Mouse (Mus musculus) spleen, adult 12 weeks (tissue): ENCODE data around the gene Scrn1.

ENCODE experiments used
- DNase-seq: peaks from one replicate; pipeline ENCODE4 v3.0.0; 2022; ENCODE audit warnings: low spot score

Scrn1 gene

DNA sequence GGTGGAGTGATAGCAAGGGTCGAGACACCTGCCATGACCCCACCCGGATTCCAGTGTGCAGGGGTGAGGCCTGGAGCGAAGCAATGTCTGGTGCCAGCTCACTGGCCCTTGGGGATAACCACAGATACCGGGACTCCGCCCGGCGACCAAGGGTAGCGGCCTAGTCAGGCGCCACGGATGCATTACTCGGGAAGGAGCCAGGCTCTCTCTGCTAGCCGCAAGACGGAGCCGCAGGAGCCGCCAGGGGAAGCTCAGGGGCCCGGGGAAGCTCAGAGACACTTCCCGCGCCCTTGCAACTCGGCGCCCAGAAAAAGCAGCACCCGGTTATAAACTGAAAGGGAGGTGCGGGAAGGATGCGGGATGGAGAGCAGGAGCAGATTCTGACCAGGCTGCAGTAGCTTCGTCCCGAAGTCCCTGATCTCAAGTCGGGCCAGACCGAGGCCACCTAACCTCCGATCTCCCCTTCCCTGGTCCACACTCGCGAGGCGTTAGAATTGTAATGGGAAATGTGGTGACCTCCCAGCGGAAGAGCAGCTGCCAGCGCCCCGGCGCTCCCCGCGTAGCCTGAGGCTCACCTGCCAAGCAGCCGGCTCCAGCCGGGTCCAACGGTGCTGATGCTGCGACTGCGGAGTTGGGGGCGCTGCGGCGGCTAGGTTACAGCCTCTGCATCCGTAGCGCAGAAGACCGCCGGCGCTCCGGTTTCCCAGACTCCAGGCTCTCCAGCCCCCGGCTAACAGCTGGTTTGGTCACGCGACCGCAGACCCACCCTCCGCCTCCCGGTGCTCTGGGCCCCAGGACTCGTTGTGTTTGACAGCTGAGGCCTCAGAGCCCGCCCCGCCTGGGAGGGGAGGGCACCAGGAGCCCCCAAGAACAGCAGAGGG lies at the start of gene Scrn1:
TSS of gene Scrn1 (minus strand) at position 825 of the 881 bp plus-strand sequence.
- DNase-seq = no peak

DNA sequence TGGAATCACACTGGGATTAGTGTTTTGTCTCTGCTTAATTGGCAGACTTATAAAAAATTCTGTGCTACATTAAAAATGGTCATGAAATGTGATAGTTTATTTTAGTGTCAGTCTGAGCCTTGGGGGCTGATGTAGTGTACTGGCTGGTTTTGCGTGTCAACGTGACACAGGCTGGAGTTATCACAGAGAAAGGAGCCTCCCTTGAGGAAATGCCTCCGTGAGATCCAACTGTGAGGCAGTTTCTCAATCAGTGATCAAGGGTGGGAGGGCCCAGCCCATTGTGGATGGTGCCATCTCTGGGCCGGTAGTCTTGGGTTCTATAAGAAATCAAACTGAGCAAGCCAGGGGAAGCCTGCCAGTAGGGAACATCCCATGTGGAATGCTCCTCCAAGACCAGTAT lies 40.0 kb upstream of the Scrn1 start:
- no peak for DNase-seq

DNA sequence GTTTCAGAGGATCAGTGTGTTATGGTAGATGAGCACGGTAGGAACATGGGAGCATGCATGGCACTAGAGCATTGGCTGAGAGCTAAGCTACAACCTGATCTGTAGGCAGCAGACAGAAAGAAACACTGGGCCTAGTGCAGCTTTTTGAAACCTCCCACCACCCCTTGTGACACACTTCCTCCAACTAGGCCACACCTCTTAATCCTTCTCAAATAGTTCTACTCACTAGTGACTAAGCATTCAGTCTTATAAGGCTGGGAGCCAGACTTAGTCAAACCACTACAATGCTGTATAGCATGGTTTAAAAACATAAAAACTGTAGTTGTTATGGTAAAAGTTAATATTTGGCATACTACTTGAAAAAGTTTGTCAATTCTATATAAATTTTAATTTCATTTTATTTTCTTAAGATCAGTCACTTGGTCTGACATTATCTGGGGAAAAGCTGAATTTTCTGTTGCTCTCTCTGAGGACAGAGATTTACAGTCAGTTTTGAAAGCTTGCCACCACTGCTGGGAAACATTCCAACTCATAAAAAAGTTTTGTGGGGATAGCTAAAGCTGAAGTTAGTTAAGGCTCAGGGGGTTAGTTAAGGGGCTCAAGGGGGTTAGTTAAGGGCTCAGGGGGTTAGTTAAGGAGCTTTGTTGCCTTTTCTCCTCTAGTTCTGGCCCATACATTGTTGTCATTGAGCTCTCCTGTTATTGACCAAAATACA lies 37.9 kb upstream of the Scrn1 start:
- no peak for DNase-seq

DNA sequence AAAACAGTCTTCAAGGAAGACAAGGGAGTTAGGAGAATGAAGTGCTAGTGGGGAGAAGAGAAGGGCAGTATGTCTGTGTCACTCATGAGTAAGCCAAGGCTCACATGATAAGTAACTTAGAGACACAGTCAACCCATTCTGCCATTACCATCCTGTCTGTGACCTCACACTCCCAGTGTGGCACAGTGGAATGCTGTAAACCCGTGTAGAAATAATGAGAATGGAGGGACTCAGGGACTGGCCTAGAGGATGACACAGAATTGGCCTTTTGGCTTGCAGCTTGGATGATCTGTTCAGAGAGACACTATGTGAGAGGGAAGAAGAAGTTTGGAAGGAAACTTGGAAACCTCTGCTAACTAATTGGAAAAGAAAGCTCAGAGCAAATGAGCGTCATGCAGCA lies 36.6 kb upstream of the Scrn1 start:
- no peak for DNase-seq

DNA sequence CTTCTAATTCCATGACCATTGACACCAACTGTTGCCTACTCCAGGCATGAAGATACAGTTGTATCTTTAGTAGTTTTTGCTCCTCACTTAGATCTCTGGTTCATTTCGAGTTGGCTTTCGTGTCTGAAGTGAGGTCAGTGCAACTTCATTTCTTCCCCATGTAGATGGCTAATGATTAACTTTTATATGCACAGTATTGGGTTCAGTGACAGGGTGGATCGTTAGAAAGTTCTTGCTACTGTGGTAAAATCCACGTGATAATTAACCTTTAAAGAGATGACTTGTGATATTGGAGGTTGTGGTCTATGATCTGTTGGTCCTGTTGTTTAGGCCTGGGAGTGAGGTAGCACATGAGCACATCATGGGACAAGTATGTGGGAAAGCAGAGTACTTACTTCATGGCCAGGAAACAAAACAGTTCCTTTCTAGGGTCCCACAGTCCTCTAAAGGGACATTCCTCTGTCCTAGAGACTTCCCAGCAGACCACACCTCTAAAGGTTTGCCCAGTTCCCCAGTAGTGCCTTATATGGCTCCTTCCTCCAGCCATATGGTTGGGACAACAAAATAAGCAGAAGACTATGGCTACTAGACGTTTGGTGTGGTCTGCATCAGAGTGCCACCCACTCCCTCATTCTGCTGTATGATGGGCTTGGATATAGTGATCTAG lies 34.5 kb upstream of the Scrn1 start:
- no peak for DNase-seq

DNA sequence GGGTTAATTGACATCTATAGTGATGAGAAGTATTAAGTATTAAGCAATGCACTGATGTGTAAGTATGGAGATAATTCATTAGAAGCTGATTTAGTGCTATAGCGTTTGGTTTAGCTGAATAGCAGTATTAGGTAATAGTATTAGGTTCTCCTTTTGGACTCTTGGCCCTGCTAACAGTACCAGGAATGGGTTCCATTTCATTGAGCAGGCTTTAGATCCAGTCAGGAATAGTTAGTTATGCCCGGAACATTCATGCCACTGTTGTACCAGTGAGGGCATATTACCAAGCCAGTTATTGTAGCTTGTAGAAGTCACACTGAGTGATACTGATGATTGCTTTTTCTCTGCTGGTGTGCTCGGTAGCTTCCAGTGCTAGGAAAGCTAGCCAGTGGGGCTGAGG lies 31.4 kb upstream of the Scrn1 start:
- DNase-seq = no peak

DNA sequence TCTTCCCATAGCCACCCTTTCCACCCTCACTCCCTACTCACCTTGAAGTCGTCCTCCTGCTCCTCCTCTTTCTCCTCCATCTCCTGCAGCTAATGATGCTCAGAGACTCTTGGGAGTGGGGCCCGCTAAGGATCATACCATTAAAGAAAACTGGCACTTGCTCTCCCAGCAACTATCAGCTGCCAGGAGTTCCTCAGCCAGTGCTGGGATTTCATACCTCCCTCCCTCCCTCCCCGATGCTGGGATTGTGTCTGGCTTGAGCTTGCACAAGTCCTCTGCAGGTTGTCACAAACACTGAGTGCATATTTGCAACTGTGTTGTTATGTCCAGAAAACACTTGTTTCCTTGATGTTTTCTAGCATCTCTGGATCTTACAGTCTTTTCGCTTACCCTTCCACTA lies 30.9 kb upstream of the Scrn1 start, which contains the start of gene Fkbp14:
TSS of gene Fkbp14 (minus strand) at position 101 of the 400 bp plus-strand sequence.
- DNase-seq = no peak

DNA sequence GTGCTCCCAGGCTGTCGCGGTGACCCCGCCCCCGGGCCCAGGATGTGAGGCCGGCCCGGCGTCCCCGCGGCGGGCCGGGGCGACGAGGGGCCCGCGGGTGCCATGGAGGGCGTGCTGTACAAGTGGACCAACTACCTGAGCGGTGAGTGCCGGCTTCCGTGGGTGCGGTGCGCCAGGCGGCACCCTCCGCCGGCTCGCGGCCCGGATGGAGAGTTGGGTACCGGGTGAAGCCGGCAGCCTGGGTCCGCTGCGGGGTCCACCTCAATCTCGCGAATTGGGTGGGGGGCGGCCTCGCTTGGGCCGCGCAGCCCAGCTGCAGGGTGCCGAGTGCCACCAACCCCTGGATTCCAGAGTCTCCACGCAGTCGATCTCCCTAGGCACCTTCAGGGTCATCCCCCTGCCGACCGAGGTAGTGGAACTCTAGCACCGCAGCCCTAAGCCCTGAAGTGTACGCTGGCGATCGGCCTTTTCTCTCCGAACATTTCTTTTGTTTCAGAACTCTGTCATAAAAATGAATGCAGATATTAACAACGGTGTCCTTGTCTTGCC lies 29.1 kb upstream of the Scrn1 start:
- no peak for DNase-seq

DNA sequence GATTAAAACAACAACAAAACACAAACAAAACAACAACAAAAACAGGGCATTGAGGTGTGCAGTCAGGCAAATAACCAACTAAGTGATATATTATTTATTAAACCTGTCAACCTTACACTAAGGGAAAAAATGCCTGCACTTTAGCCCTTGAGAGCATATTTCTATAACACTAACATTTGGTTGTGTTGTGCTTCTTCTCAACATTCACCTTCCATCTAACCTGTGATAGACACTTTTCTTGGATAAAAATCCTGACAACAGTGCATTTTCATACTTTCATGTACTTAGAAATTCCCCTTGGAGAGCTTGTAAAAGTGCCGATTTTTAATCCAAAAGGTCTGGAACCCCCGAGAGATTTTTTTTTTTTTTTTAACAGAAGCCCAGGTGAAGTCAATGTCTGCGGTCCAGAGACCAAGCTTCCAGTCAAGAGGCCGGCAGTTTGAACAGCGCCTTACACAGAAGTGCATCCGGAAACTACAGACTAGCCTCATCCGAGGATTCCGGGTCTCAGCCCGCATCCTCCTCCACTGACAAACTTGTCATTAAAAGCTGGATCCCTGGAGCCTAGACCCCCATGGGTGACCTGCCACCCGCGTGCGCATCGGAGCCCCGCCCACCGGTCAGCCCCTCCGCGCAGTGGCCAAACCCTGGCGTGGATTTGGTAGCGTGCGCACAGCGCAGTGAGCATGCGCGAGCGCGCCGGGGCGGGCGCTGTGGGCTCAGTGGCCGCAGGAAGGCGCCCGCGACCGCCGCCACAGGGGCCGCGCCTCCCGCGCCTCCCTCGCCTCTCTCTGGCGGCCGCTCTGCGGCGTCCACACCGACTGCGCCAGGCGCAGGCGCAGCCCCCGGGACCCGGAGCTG lies 28.4 kb upstream of the Scrn1 start, which contains the start of gene Plekha8:
TSS of gene Plekha8 (plus strand) at position 643 of the 861 bp plus-strand sequence.
- DNase-seq = peak; percentile 76

DNA sequence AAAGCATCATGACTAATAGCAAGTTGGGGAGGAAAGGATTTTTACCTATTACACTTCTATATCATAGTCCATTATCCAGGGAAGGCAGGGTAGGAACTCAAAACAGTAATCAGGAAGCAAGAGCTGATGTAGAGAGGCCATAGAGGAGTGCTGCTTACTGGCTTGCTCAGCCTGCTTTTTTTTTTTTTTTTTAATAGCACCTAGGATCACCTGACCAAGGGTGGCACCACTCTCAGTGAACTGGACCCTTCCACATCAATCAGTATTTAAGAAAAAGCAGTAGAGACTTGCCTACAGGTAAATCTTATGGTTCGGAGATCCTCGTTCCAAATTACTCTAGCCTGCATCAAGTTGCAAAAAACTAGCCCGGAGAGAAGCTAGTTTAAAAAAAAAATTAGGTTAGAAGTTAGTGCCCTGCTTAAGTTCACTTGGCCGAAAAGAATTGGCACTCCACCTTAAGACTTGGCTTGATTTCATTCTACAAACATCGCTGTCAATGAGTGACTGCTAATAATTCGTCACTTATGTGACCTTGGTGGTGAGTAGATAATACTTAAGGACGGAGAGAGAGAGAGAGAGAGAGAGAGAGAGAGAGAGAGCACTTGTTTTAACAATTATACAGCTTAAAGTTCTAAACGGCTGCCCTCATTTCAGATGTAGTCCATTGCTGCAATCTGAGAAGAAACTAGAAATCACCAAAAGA lies 27.6 kb upstream of the Scrn1 start:
- no peak for DNase-seq

DNA sequence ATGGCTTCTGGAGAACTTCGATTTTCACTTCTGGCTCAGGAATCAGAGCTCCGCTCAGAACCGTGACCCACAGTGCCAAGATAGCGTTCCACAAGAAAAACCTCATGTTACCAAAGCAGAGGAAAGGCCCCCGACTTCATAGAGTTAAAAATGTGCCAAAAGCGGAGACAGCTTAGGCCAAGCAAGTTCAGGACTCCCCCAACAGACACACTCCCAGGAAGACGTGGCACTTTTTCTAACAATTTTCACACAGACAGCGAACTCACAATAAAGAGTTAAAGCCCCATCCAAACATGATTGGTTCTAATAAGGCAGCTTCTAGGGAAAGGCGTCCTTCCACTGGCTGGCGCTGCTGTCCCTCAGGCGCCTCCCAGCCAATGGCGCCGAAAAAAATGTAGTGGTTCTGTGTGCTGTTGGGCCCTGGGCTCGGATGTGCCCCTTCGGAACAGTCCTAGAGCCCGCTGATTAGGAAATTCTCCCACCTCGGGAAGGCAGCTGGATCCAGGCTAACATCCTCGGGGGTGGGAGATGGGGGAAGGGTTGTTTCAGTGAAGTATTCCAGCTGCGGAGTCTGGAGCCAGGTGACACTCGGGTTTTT lies 26.7 kb upstream of the Scrn1 start:
- peak; percentile 64 for DNase-seq

DNA sequence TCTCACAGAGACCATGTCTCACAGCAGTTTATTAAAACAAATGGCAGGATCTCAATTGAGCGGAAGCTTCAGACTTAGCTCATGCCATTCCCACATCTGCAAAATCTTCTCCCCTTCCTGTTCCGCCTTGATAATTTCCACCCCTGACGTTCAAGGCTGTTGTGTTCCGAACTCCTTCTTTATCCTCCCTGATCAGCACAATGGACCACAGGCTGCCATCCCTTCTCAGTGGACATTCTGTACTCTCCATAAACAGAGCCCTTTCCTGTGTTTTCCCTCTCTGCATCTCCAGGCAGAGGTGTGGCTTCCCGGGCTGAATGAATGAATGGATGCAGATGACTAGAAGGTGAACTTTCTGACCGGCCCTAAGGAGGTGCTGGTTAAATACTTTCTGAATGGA lies 25.5 kb upstream of the Scrn1 start:
- no peak for DNase-seq

DNA sequence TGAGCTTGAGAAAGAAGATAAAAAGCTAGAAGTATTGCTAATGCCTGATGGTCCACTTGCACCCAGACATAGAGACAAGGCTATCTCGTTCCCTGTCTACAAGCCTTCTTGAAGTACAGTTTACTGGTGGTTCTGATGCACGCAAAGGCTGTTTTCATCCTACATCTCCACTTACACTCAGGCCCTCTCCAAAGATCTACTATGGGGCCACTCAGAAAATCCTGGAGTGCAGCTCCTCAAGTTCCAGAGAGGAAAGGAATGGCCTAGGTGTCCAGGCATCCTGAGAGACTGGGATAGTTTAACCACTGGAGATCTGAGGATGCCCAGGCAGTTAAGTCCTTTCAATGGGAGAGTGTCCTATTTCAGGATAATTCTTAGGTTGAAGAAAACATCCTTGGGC lies 24.4 kb upstream of the Scrn1 start:
- no peak for DNase-seq

DNA sequence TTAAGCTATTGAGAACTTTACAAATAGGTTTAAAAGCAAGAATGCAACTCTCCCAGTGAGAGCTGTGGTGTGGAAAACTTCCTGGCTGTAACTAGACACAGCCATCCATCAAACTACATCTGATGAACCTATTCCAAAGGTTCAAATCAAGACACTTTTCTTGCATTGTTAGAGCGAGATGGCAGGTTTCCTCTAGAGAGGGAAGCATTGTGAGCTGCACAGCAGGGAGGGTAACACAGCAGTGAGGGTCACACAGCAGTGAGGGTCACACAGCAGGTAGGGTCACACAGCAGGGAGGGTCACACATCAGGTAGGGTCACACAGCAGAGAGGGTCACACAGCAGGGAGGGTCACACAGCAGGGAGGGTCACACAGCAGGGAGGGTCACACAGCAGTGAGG lies 21.9 kb upstream of the Scrn1 start:
- DNase-seq = no peak

DNA sequence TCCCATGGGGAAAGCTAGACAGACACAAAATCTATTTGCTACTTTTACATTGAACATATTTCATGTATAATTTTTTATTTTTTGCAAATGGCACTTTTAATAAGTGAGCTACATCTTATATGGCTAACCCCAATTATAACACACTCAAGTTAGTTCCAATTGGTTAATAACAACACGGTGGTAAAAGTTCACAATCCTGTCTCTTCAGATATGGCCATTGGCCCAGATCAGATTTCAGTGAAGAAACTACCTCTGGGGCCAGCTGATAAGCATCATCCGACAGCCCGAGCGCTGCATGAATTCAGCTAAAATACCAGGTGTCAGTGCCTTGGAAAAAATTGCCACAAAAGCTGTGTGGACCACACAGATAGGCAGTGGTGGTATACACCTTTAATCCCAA lies 21.4 kb upstream of the Scrn1 start:
- no peak for DNase-seq

DNA sequence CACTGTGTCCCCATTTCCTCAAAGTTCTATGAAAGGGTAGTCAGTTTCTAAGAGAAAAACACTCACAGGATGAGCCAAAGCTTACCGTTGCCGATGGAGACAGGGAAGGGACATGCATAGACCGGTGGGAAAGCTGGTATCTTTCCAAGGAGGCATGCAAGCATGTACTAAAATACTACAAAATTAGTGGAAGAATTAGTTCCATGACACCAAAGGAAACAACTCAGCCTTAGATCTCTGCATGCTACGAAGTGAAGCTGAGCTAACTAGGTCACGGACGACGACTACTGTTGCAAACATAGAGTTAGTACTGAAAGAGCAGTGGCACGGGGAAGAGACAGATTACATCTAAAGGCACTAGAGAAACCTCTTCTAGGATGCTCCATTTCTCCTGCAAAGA lies 20.6 kb upstream of the Scrn1 start:
- no peak for DNase-seq

DNA sequence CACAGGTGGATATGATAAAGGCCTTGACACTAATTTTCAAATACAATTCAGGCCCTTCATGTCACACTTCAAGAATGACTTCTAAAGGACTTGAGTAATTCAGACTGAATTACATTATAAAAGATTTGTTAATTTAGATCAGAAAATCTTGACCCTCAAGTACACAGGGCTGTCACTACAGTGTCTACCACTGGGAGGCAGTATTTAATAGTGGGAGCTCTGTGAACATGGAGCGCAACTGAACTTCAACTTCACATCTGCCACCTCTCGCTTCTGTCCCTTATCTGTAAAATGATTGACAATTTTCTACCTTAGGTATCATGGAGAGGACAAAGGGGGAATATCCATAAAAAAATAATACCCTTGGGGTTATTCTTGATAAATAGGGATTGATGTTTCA lies 19.9 kb upstream of the Scrn1 start:
- no peak for DNase-seq

DNA sequence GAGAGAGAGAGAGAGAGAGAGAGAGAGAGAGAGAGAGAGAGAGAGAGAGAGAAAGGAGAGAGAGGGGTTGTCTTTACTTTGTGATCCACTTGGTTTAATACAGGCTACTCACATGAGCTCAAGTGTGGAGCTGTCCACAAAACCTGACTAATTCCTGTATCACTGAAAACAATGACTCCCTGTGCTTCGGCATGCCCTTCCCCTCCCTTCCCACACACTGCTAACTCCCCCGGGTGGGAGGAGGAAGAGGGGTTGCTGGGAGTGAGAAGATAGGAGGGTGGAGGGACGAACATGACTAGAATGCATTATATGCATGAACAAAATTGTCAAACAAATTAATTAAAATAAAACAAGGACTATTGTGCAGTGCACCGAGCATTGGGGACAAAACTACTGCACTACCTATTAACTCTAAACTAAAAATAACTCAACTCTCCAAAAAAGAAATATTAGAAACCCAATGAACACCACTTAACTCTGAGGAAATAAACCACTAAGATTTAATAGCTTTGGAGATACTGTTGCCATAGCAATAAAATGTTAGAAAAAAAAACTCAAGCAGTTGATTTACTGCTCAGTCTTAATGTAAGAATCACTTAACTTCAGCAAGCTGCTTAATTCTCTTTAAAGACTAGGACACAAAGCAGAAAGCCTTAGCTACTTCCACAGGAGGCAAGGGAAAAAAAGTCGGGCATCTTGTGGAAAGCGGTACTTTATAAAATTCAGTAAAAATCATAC lies 7.1 kb upstream of the Scrn1 start:
- no peak for DNase-seq

DNA sequence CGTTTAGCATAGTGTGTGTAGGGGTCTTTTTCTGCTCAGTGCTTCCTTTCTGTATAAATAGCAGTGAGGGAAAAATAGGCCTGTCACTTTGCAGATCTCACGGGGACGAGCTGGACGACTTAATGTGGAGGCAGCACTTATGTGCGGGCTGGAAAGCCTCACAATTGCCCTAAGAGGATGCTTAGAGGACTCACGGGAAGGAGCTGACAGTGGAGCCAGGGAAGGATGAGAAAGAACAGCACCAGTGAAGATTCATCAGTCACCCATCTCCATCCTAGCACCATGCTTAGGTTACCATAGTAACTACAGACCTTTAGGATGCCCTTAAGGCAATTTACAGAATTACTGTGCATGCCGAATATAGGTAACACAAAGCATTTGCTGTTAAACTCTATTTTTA lies 3.5 kb upstream of the Scrn1 start:
- no peak for DNase-seq

DNA sequence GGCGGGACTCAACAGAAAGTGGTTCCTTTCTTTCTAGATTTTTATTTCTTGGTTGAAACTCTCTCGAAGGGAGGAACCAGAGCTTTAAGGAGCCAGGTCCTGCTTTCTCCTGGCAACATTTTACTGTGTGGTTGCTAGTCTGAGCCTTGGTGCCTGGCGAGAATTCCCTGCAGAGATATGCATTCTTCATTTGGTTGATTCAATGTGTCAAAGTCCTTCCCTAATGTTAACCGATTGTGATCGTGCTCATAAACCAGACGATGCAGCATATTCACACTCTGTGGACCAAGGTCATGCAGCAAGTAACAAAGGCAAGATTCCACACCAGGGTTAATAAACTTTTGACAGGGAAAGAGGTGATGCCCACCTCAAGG lies 244 bp upstream of the Scrn1 start:
- DNase-seq = no peak
